In the genomic region with DNA sequence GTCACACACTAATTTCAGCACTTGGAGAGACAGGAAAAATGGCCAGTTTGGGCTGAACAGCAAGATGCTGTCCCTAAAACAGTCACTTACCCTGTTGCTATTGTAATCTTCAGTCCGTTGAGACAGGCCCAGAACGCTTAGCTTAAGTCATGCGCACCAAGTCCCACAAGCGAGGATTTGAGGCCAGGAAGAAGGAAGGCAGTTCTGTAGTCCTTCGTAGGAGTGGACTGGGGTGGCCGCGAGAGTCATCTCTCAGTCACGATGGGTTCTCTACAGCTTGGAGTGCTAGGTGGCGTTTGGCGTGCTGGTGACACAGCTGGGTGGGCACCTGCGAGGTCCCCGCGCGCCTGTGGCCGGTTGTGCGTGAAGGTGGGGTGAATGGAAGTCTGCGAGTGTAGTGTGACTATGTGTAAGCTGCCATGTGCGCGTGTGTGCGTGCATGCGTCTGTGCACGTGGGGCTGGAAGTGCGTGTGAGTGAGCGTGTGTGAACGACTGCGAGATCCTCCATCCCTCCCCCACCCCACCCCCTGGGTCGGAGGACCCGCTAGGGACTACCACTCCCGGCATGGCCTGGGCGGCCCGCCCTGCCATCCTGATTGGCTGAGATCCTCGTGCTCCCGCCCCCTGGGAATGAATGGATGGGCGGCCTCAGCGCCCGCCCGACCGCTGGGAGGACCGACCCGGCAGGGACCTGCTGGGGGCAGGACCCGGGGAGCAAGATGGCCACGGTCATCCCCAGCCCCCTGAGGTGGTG, we compare ENCODE assay signal across 1 mouse cellular context.
TF ChIP-seq lines count a peak whose summit lies in the region.

No protein-coding gene starts in this region.

TF ChIP-seq in C2C12, 6 proteins besides CTCF, POLR2A, EP300 and RAD21 (continued from another document):
- TF ChIP-seq USF1 (IDR thresholded peaks at IDR 0.05; ENCODE audit: low read depth): no peak
- no peak for TF ChIP-seq MYOG (IDR thresholded peaks at IDR 0.05; ENCODE audit: control insufficient read depth, extremely low read depth, insufficient read length)
- no peak for TF ChIP-seq MYOD1 (IDR thresholded peaks at IDR 0.05; ENCODE audit: control insufficient read depth, insufficient read length, low read depth)
- TF ChIP-seq CEBPB (IDR thresholded peaks at IDR 0.05; ENCODE audit: low read depth): no peak
